In the genomic region with DNA sequence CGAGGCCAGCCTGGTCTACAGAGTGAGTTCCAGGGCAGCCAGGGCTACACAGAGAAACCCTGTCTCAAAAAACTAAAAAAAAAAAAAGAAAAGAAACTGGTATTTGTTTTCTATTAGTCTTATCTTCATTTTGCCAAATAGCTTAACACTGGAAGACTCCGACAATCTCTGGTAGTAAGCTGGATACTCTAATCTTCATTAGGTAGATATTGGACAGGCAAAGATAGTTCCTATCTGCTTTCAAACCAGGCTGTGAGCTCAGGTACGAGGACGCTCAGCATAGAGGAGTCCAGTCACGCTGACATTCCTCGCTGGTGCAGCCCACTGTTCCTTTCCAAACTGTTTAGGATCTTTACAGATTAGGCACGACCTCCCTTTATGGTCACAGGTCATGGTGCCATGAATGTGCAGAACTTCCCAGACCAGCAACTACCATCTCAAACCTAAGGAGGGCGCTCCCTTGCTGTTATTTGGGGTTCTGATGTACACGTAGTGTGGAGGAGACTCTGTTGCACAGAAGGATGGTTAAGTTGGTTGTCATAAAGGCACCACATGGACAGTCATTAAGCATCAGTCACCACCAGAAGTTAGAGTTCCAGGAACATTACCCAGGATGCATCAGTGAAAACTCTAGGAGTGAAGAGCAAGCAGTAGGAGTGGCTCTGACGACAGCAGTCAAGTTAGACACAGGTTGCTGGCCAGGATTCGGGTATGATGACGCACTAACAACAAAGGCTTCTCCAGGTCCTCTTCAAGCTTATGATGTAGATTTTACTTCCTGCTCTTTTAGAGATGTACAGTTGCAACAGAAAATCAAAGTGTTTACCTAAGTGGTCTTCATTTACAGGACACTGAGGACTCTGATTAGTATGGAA, we compare ENCODE assay signal across 17 mouse cellular contexts. TPM values are rescaled to one million over a fixed set of nuclear protein-coding genes. Genes with fewer than 3 reads are reported as not detected.
DNase-seq lines count a peak whose midpoint lies in the region; ATAC-seq and TF ChIP-seq lines count a peak whose summit lies in the region.
"Had no signal": no experiment of that assay in that cellular context is flagged by ENCODE, and none has a peak within 500 bp of the region (broad histone marks: within the 10 kb centered on the region; RNA-seq: fewer than 3 reads in every experiment).

No protein-coding gene starts in this region.

- peaks cover 0 to 45% of the 10 kb centered on the region in 2 experiments; a peak in 2 of 4 replicates for H3K36me3 ChIP-seq in MEL (ENCODE audit: control insufficient read depth in 1 of 2, insufficient read depth in 2 of 2, low read length in 2 of 2)
- no peaks in the 10 kb centered on the region for H3K36me3 ChIP-seq in liver, postnatal 0 days (replicated peaks; ENCODE audit: insufficient read depth, low read length)
- no peaks in the 10 kb centered on the region for H3K36me3 ChIP-seq in neural tube, embryonic 15.5 days
- H3K36me3 ChIP-seq: forebrain, embryonic 12.5 days; hindbrain, embryonic 13.5 days; limb, embryonic 12.5 days had no signal

- H3K9ac ChIP-seq in MEL (ENCODE audit: control insufficient read depth, low read depth, low read length, poor library complexity, severe bottlenecking) = peak overlapping the region; percentile 8; the same call in 1 of the 2 replicates
- no peak overlapping the region for H3K9ac ChIP-seq in liver, postnatal 0 days (replicated peaks)
- H3K9ac ChIP-seq in neural tube, embryonic 15.5 days (replicated peaks) = no peak overlapping the region
- H3K9ac ChIP-seq: forebrain, embryonic 12.5 days; hindbrain, embryonic 13.5 days; limb, embryonic 12.5 days had no signal

- no peaks in the 10 kb centered on the region for H3K9me3 ChIP-seq in MEL (replicated peaks; ENCODE audit: insufficient read depth, low read length)
- H3K9me3 ChIP-seq in liver, postnatal 0 days (ENCODE audit: low read length) = no peaks in the 10 kb centered on the region
- H3K9me3 ChIP-seq in neural tube, embryonic 15.5 days (replicated peaks) = no peaks in the 10 kb centered on the region
- H3K9me3 ChIP-seq: forebrain, embryonic 12.5 days; hindbrain, embryonic 13.5 days; limb, embryonic 12.5 days had no signal

- peak; percentile 68 for DNase-seq in MEL (ENCODE audit: low read depth, low spot score)
- no peak for DNase-seq in liver, postnatal 0 days
- no peak for DNase-seq in B cell, adult 2 months
- DNase-seq in gastrocnemius, postnatal 4 days (ENCODE audit: low spot score in 2 of 2) = no peak
- no peak for DNase-seq in urinary bladder, postnatal 4 days (ENCODE audit: low spot score in 2 of 2)
- DNase-seq: cerebellum, adult 11-12 months; heart, adult 18-20 months; kidney, adult 18-20 months; lung, postnatal 10 days; retina, postnatal 1 day; thymus, postnatal 36 days had no signal

- no peak overlapping the region for H3K4me2 ChIP-seq in liver, postnatal 0 days (ENCODE audit: low read depth, low read length)
- no peak overlapping the region for H3K4me2 ChIP-seq in neural tube, embryonic 15.5 days
- H3K4me2 ChIP-seq: forebrain, embryonic 12.5 days; hindbrain, embryonic 13.5 days; limb, embryonic 12.5 days had no signal

- TF ChIP-seq RAD21 in MEL (IDR thresholded peaks at IDR 0.05; ENCODE audit: low read depth, low read length) = peak; percentile 43

- TF ChIP-seq POLR2A in MEL (IDR thresholded peaks at IDR 0.05; ENCODE audit: control insufficient read depth in 1 of 2, insufficient read depth in 1 of 2, low read depth in 1 of 2, low read length in 2 of 2, poor library complexity in 1 of 2) = no peak

- TF ChIP-seq CTCF in MEL (IDR thresholded peaks at IDR 0.05 in 2 of 3, conservative IDR thresholded peaks at IDR 0.05 in 1 of 3; ENCODE audit: control insufficient read depth in 1 of 3, insufficient read depth in 1 of 3, low read depth in 2 of 3, low read length in 3 of 3, poor library complexity in 1 of 3, severe bottlenecking in 1 of 3) = peak in 2 of 3 experiments; percentile 25 to 54; a peak in 3 of 6 replicates
- peak; percentile 61 for TF ChIP-seq CTCF in liver, postnatal 0 days (IDR thresholded peaks at IDR 0.05; ENCODE audit: low read depth)

- peak; percentile 66 to 74; a peak in 3 of 4 replicates for TF ChIP-seq EP300 in MEL (IDR thresholded peaks at IDR 0.05; ENCODE audit: low read depth in 1 of 2, low read length in 2 of 2)
- no peak for TF ChIP-seq EP300 in liver, postnatal 0 days (IDR thresholded peaks at IDR 0.05; ENCODE audit: low read depth)

- 69% methylated on average over 12 of the region's 12 CpGs for WGBS in liver, postnatal 0 days (ENCODE audit: insufficient replicate concordance)
- WGBS in neural tube, embryonic 15.5 days = 89% methylated on average over 12 of the region's 12 CpGs

- no peaks in the 10 kb centered on the region for H3K27me3 ChIP-seq in MEL (ENCODE audit: control insufficient read depth in 1 of 2, insufficient read depth in 2 of 2, low read length in 2 of 2)
- H3K27me3 ChIP-seq in liver, postnatal 0 days (ENCODE audit: insufficient read depth, low read length) = no peaks in the 10 kb centered on the region
- H3K27me3 ChIP-seq in neural tube, embryonic 15.5 days (replicated peaks) = no peaks in the 10 kb centered on the region
- H3K27me3 ChIP-seq: forebrain, embryonic 12.5 days; hindbrain, embryonic 13.5 days; limb, embryonic 12.5 days had no signal

- H3K79me2 ChIP-seq in MEL (ENCODE audit: control insufficient read depth, insufficient read depth, low read length, poor library complexity) = no peaks in the 10 kb centered on the region

- H3K27ac ChIP-seq in MEL (ENCODE audit: control insufficient read depth, low read depth, low read length) = peak overlapping the region; percentile 39
- no peak overlapping the region for H3K27ac ChIP-seq in liver, postnatal 0 days (ENCODE audit: low read depth)
- no peak overlapping the region for H3K27ac ChIP-seq in neural tube, embryonic 15.5 days (replicated peaks)
- H3K27ac ChIP-seq: forebrain, embryonic 12.5 days; hindbrain, embryonic 13.5 days; limb, embryonic 12.5 days had no signal

- peaks cover 38 to 42% of the 10 kb centered on the region in 2 experiments for H3K4me1 ChIP-seq in MEL (ENCODE audit: control insufficient read depth in 1 of 2, insufficient read depth in 2 of 2, low read length in 2 of 2)
- peaks cover 10% of the 10 kb centered on the region for H3K4me1 ChIP-seq in liver, postnatal 0 days (ENCODE audit: insufficient read depth)
- H3K4me1 ChIP-seq in neural tube, embryonic 15.5 days = 0 out of 2 replicates have a peak, but pooled peaks cover 2% of the 10 kb centered on the region
- H3K4me1 ChIP-seq: forebrain, embryonic 12.5 days; hindbrain, embryonic 13.5 days; limb, embryonic 12.5 days had no signal

- ATAC-seq in CD4-positive, CD25-positive, alpha-beta regulatory T cell, adult 4 months = peak; percentile 63
- peak; percentile 42 for ATAC-seq in inflammation-experienced regulatory T-cells, adult 6 months
- ATAC-seq in liver, postnatal 0 days = peak; percentile 75
- no peak for ATAC-seq in neural tube, embryonic 15.5 days (ENCODE audit: low FRiP score)

- H3K4me3 ChIP-seq in MEL (ENCODE audit: control insufficient read depth in 1 of 2, insufficient read depth in 1 of 2, low read depth in 2 of 2, low read length in 2 of 2) = no peak overlapping the region
- H3K4me3 ChIP-seq in liver, postnatal 0 days (ENCODE audit: low read depth, low read length) = no peak overlapping the region
- no peak overlapping the region for H3K4me3 ChIP-seq in neural tube, embryonic 15.5 days (replicated peaks)
- H3K4me3 ChIP-seq: forebrain, embryonic 12.5 days; hindbrain, embryonic 13.5 days; limb, embryonic 12.5 days had no signal

TF ChIP-seq in MEL, 35 proteins besides CTCF, POLR2A, EP300 and RAD21 (continues in another document):
- TF ChIP-seq ETS1 (IDR thresholded peaks at IDR 0.05; ENCODE audit: low read depth, low read length) (peak; percentile 59), TBP (IDR thresholded peaks at IDR 0.05; ENCODE audit: low read depth, low read length) (no peak), ZC3H11A (IDR thresholded peaks at IDR 0.05; ENCODE audit: low read depth, low read length) (no peak), NELFE (IDR thresholded peaks at IDR 0.05; ENCODE audit: low read depth, low read length) (no peak), HCFC1 (IDR thresholded peaks at IDR 0.05; ENCODE audit: low read depth, low read length) (no peak), BHLHE40 (IDR thresholded peaks at IDR 0.05; ENCODE audit: borderline replicate concordance, low read depth, low read length) (no peak), MAX (IDR thresholded peaks at IDR 0.05; ENCODE audit: low read length) (no peak), ZNF384 (IDR thresholded peaks at IDR 0.05; ENCODE audit: low read depth, low read length) (peak; percentile 83), GATA1 (IDR thresholded peaks at IDR 0.05; ENCODE audit: low read depth, low read length) (peak; percentile 79), SIN3A (IDR thresholded peaks at IDR 0.05; ENCODE audit: low read length) (peak; percentile 39; the same call in 1 of the 2 replicates), SMC3 (IDR thresholded peaks at IDR 0.05; ENCODE audit: low read depth, low read length) (peak; percentile 18), CHD2 (IDR thresholded peaks at IDR 0.05; ENCODE audit: low read length) (no peak), ZKSCAN1 (IDR thresholded peaks at IDR 0.05; ENCODE audit: low read depth, low read length) (no peak), TCF12 (IDR thresholded peaks at IDR 0.05; ENCODE audit: low read depth, low read length) (peak; percentile 72), KAT2A (conservative IDR thresholded peaks at IDR 0.05; ENCODE audit: low read depth, low read length) (no peak), RCOR1 (IDR thresholded peaks at IDR 0.05; ENCODE audit: low read depth, low read length) (0 out of 2 replicates have a peak, but pooled peaks have one; percentile 32), ELF1 (IDR thresholded peaks at IDR 0.05; ENCODE audit: low read depth, low read length) (no peak), MAZ (IDR thresholded peaks at IDR 0.05; ENCODE audit: low read depth, low read length) (no peak), USF2 (IDR thresholded peaks at IDR 0.05; ENCODE audit: borderline replicate concordance in 1 of 2, insufficient read depth in 1 of 2, low read depth in 1 of 2, low read length in 2 of 2) (no peak), MYC (IDR thresholded peaks at IDR 0.05; ENCODE audit: low read depth, low read length) (no peak)

RNA-seq across cellular contexts. Expression of a gene that starts 41.3 kb away (rescaled TPM):
- 100 to 1,000 TPM; 134 to 140 TPM for polyA plus RNA-seq in CD4-positive, CD25-positive, alpha-beta regulatory T cell, adult 4 months (2017; shearing (Covaris generic))
- total RNA-seq in MEL (2012; rRNA removed) = 115 and 133 TPM in 2 replicates
- polyA plus RNA-seq in MEL (2012; ENCODE audit: insufficient read depth in 1 of 2, insufficient read length in 2 of 2, low read depth in 1 of 2, low replicate concordance in 2 of 2, missing spikeins in 1 of 2) = 100 to 1,000 TPM in 1 of 2 experiments, not detected in 1; 103 TPM
- 100 to 1,000 TPM; 127 to 133 (median 133) TPM for polyA plus RNA-seq in inflammation-experienced regulatory T-cells, adult 6 months (2017; shearing (Covaris generic))
- polyA plus RNA-seq in liver, postnatal 0 days (2015; fragmentation: Nextera tagmentation; extraction: Ambion mirVana) = 45.4 and 50.9 TPM in 2 replicates
- total RNA-seq in gastrocnemius, postnatal 4 days (2021) = 10 to 100 TPM; 58.9 to 61.1 TPM
- 86.5 and 93.3 TPM in 2 replicates for polyA plus RNA-seq in neural tube, embryonic 15.5 days (2015; fragmentation: Nextera tagmentation; extraction: Ambion mirVana)
